Mouse (Mus musculus): ENCODE data around the gene Myo3b.
A peak's percentile ranks its signal among the peaks of the same experiment; 100 is the strongest.
"Not testable (repeated sequence)": the region's sequence is repeated elsewhere in the genome, so short reads cannot be mapped to it uniquely, and the experiment has no call there.

Myo3b gene

DNA sequence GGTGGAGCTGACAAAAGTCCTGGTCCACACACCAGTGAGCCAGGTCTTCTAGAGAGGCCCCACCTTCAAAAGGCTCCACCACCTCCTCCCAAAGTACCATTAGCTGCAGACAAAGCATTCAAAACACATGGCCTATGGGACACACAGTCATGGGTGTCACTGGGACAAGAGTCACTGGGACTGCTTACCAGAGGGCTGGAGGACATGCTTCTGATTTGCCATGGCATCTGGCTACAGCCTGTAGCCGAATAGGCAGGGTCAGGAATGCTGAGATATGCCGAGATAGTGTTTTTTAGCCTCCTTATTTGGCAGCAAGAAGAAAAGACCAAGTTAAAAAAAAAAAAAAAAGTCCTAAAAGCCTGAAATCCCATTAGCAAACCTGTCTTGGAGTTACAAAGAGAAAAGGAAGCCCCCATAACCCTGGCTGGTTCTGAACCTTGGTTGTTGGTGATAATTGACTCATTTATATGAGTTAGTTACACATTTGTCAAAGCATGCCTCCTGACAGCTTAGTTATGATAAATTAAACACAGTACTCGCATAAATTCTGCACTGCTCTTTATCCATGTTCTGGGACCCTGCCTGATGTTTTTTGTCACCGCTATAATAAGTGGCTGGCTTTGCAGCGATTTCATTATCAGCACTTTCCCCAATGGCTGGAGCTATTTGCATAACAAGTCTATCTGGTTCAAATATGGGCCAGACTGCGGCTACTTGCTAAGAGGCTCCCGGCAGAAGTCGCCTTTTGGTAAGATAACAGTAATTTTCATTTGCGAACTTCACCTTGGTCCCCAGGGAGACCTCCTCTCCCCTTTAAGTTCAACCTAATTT lies 156.7 kb downstream of the Myo3b start:
- no peak for DNase-seq (ENCODE audit: extremely low spot score)

GRCm38 (mm10) chr2:70201796-70202555 lies 163.1 kb downstream of the Myo3b start:
- DNase-seq (ENCODE audit: extremely low spot score) = peak; percentile 19

DNA sequence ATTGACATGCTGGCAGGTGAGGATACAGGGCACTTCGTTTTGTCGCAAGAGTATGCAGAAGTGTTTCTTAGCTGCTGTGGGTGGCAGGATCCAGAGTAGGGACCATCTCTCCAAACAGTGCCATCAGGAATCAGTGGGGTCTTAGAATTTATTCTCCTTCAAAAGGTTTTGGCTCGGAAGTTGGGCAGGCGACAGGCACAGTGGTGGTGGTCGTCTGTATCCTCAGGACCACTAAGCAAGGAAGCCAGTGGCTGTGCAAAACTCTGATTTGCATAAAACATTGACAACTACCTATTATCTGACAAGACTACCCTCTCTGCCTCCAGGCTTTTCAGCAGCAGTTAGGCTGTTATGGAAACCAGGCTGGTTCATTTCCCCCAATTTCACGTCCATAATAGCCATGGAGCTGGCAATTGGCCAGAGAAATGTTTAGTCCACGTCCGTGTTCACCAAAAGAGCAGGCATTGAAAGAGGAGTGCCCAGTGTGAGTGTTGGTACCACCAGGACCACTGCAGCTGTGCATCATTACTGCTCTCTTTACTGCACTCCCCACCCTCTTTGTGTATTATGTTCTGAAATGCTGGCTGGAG lies 163.7 kb downstream of the Myo3b start:
- no peak for DNase-seq (ENCODE audit: extremely low spot score)

- no peak for DNase-seq (ENCODE audit: extremely low spot score)
These were observed 169.5 kb downstream of the Myo3b start for GRCm38 (mm10) chr2:70208411-70208810.

DNA sequence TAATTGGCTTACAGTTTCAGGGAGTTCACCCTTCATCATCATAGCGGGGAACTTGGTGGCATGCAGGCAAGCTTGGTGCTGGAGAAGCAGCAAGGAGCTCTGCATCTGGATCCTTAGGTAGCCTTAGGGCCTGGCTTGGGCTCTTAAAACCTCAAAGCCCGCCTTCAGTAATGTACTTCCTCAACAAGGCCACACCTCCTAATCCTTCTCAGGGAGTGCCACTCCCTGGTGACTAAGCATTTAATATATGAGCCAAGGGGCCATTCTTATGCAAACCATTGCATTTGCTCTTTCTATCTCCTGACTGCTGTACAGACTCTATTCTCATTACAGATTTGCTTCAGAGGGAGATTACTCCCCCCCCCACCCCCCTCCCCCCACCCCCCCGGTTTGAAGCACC lies 170.9 kb downstream of the Myo3b start:
- no peak for DNase-seq (ENCODE audit: extremely low spot score)

DNA sequence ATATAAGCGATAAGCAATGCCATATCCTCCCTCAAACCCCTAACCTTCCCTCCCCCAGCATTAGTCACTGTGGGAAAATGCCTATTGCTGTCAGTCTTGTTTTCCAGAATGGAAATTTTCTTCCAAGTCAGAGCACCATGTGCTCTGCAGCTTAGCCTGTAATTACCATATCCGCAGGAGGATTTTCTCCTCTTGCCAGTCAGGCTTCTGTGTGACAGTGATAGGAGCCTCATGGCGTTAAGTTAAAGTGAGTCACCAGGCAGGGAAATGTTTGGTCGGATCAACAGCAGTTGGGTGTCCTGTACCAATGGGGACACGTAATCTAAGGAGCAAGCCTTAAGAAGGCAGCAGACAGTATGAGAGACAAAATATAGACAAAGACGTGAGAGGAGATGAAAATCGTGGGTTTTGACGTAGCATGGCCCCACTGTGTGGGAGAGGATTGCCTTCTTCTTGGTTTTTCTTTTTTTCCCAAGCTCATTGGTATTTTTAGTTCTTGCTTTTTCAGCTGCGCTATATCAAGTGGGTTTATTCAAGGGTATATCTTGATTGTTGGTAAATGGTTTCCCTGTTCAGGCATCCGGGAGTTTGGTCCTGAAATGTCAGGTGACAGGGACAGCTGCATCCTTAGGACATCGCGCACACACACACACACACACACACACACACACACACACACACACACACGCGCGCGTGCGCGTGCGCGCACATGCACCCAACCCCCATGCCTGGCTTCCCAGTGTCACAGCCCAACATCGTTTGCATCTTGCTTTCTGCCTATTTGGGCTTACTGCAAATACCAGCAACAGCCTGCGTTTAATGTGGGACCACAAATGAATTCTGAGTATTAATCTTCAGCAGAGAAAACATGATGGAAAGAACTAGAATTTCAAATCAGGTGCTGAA lies 171.8 kb downstream of the Myo3b start:
- no peak for DNase-seq (ENCODE audit: extremely low spot score)

DNA sequence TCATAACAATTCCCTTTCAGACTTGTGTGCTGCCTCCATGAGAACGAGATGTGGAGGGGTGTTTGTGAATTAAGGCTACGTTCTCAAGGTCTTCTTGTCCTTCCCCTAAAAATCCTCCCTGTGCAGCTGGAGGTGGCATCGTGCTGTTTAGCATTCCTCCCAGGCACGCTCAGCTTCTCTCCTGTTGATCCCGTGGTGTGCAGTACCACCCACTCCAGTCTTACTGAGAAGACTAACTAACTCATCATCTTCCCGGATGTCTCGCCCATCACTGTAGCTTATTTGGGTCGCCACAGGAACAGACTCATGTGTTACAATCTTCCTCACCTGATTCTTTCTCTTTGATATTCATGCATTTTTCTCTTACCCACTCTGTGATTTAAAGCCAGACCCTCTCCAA lies 175.5 kb downstream of the Myo3b start:
- no peak for DNase-seq (ENCODE audit: extremely low spot score)

GRCm38 (mm10) chr2:70217800-70218199 lies 178.9 kb downstream of the Myo3b start:
- no peak for DNase-seq (ENCODE audit: extremely low spot score)

GRCm38 (mm10) chr2:70218469-70218868 lies 179.5 kb downstream of the Myo3b start:
- no peak for DNase-seq (ENCODE audit: extremely low spot score)

DNA sequence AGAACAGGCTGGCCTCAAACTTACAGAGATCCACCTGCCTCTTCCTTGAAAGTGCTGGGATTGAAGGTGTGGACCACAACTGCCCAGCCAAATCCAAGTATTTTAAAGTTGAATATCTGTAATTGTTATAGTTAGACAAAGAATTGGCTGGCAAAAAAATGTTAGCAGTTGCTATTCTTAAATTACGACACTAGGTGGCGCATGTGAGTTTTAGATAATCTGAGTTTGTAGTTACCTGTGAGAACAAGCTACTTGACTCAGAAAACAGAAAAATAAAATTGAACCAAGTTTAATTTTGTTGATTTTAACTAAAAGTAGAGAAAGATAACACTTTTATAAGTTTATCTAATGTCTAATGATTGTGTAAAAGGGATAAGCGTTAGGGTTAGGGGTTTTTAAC lies 187.8 kb downstream of the Myo3b start:
- DNase-seq (ENCODE audit: extremely low spot score) = peak; percentile 19

- not testable (repeated sequence) for DNase-seq (ENCODE audit: extremely low spot score)
These were observed 195.5 kb downstream of the Myo3b start for GRCm38 (mm10) chr2:70234450-70234849.

- no peak for DNase-seq (ENCODE audit: extremely low spot score)
These were observed 207.1 kb downstream of the Myo3b start for GRCm38 (mm10) chr2:70245981-70246380.

DNA sequence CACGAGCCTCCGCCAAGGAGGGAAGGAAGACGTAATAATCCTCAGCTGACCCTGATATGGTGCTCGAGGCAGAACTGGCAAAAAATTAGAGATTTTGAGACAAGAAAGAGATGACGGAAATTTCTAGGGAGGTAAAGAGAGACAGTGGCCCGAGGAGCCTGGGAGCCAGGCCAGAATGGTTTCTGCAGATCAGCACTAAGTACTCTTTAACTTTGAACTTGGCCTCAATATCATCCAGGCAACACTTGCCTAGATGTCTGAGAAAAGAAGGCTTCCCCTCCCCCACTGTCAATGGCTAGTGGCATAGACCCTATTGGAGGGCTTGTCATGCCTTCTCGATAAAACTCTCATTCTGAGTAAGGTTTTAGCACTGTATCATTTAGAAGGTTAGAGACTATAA lies 209.7 kb downstream of the Myo3b start:
- no peak for DNase-seq (ENCODE audit: extremely low spot score)

DNA sequence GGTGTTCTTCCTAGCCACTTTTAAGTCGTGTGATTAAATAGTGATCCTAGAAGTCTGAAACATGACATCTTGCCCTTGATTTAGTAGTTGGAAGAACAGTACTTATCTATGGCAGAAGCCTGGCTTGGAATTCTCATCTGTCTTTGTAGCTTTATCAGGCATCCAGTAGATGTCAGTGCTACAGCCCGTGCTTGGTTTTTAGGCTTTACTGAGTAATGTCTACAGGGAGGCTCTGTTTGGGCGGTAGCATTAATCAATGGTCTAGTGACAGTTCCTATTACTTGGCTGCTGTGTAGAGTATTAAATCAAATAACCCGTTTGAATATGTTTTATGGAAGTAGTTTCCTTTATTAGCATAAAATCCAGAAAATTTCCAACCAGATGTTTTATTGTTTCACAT lies 210.9 kb downstream of the Myo3b start:
- DNase-seq (ENCODE audit: extremely low spot score) = no peak

- no peak for DNase-seq (ENCODE audit: extremely low spot score)
These were observed 212.3 kb downstream of the Myo3b start for GRCm38 (mm10) chr2:70251256-70251655.

GRCm38 (mm10) chr2:70259357-70260000 lies 220.6 kb downstream of the Myo3b start:
- DNase-seq (ENCODE audit: extremely low spot score) = peak; percentile 41

GRCm38 (mm10) chr2:70260646-70261195 lies 221.8 kb downstream of the Myo3b start:
- DNase-seq (ENCODE audit: extremely low spot score) = no peak

DNA sequence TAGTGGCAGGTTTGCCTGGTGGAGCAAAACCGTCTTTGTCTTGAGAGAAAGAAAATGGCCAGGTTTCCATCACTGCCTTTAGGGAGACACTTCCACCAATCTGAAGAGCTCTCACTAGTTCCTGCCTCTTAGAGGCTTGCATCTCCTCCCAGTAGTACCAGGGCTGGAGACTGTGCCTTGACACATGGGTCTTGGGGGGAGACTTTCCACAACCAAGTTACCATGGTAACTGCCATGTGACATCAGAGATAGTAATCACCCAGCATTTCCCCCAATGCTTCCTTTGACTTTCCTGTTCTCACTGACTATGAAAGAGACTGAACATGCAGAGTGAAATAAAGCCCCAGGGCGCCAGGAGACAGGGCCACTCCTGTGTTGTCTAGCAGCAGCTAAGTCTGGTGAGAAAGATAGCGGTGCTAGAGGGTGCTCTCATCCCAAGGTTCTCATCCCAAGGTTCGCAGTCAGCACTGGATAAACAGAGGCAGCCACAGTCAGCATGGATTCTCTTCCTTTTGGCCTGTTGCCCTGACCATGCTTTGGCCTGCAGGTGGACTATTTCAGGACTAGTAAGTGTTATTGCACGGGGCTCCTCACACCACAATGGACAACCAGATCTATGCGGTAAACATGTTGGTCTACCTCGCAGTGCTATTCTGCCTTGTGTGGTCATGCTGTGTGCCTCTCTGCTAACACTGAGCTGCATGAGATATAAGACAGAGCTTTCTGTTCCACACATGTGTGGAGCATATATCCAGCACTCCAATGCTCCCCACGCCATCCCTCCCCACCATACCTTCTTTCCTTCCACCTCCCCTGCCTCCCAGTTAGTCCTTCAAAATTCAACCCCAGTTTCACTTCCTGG lies 223.0 kb downstream of the Myo3b start:
- DNase-seq (ENCODE audit: extremely low spot score) = no peak

DNA sequence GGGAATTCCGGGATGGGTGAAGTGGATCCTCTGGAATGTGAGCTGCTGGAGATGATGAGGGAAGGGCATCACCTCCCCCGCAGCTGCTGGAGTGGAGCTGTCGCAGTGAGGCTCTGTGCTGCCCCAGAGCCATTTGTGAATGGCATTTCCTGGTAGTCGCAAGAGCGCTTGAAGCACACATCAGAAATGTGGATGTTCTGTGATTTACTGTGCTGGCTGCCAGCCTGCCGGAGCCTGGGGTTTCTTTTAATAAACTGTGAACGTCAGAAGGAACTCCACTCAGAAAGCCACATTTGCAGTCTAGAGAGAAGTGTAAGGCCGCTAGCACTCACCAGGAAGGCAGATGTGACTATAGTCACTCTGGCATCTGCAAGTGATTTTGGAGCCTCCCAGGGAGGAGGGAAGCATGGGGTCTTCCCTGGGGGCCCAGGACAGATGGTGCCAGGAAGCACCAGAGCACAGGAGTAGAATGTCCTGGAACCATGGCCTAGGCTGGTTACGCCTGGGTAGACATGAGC lies 223.7 kb downstream of the Myo3b start:
- DNase-seq (ENCODE audit: extremely low spot score) = no peak

All from embryo, embryonic 9.5 days (tissue).